Mouse (Mus musculus) hindbrain, embryonic 14.5 days (tissue): ENCODE data around the gene Wnt3. TPM values are rescaled to one million over a fixed set of nuclear protein-coding genes. Genes with fewer than 3 reads are reported as not detected.

Source experiments
- ATAC-seq: fragments of 200-750 bp; cut with Nextera tagmentation; 2 replicates; pipeline ENCODE4 v1.8.0; 2017; ENCODE audit warnings: moderate number of reproducible peaks, mild to moderate bottlenecking, moderate TSS enrichment, moderate library complexity; ENCODE audit not compliant: low FRiP score
- DNase-seq: peaks from one replicate; pipeline ENCODE4 v3.0.0-alpha.2; 2015; ENCODE audit warnings: low spot score
- H3K27ac ChIP-seq: fragments of 300-500 bp; sonication (generic); 2 replicates; pipeline ENCODE4 v1.5.1; 2014; ENCODE audit warnings: mild to moderate bottlenecking, moderate library complexity
- H3K27me3 ChIP-seq: fragments of 300-500 bp; sonication (generic); 2 replicates; pipeline ENCODE4 v1.6.1; 2014; ENCODE audit warnings: mild to moderate bottlenecking, low read length, mixed read lengths; ENCODE audit not compliant: control insufficient read depth, insufficient read depth
- H3K36me3 ChIP-seq: fragments of 300-500 bp; sonication (generic); replicated peaks from 2 replicates; pipeline ENCODE4 v1.6.1; 2014; ENCODE audit not compliant: control insufficient read depth, insufficient read depth
- H3K4me1 ChIP-seq: fragments of 300-500 bp; sonication (generic); replicated peaks from 2 replicates; pipeline ENCODE4 v1.6.1; 2014; ENCODE audit warnings: antibody characterized with exemption, low read length, mixed read lengths; ENCODE audit not compliant: control insufficient read depth, insufficient read depth
- H3K4me2 ChIP-seq: fragments of 300-500 bp; sonication (generic); replicated peaks from 2 replicates; pipeline ENCODE4 v1.6.1; 2014; ENCODE audit warnings: mild to moderate bottlenecking, moderate library complexity
- H3K4me3 ChIP-seq: fragments of 300-500 bp; sonication (generic); replicated peaks from 2 replicates; pipeline ENCODE4 v1.5.1; 2014; ENCODE audit warnings: mild to moderate bottlenecking, low read length
- H3K9ac ChIP-seq: fragments of 300-500 bp; sonication (generic); 2 replicates; pipeline ENCODE4 v1.6.1; 2014
- H3K9me3 ChIP-seq: fragments of 300-500 bp; sonication (generic); 2 replicates; pipeline ENCODE4 v1.6.1; 2016; ENCODE audit warnings: low read length; ENCODE audit not compliant: control insufficient read depth
- WGBS: fragments of 180-500 bp; shearing (Covaris S2); extraction: QIAGEN DNeasy Blood & Tissue Kit; methylation state at CpG from one replicate; pipeline ENCODE4 v1.1.7; 2014; 5-methylcytosine and 5-hydroxymethylcytosine counted together
- polyA plus RNA-seq: library from polyadenylated mRNA; unstranded; fragments of >200 nt; fragmentation: Nextera tagmentation; extraction: Ambion mirVana; gene quantifications from 2 replicates; pipeline ENCODE4 v1.2.1, GENCODE M21; 2014

Gene Wnt3
- 9.0 and 9.1 TPM in 2 replicates for polyA plus RNA-seq

DNA sequence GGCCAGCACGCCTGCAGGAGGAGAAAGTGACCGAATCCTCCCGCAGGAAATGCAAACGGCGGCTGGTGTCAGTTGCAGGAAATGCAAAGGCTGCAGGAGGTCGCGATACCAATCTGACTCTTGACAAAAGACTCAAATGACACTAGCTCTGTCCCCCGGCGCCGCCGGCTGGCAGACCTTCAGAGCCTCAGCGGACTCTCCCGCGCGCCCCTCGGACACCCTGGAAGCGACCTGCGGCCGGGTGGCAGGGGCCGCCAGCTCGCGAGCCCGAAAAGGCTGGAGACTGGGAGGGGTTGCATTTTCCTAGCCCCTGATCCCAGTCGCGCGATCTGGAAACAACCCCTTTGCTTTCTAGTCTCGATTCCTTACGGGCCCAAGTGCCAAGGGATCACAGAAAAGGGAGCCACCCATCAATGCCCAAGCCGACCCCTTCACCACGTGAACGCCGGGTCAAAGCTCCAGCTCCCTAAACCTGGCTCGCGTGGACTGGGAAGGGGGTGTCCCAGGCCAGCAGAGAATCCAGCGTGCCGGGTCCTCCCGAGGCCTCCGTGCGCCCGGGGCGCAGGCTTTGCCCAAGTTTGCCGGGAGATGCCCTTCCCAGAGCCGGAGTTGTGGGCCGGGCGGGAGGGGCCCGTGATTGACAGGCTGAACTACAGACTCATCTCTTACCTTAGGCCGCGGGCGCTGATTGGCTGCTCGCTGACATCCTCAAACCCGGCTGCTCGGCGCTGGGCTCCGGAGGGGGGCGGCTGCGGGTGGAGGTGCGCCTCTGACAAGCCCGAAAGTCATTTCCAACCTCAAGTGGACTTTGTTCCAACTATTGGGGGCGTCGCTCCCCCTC lies at the start of gene Wnt3:
TSS of gene Wnt3 (plus strand) at position 764 of the 841 bp plus-strand sequence.
- ATAC-seq (peak; percentile 64; the same call in 1 of the 2 replicates), DNase-seq (peak; percentile 40)
- Histone ChIP-seq H3K9ac (peak within 1 kb of the TSS; percentile 57), H3K4me2 (peak within 1 kb of the TSS; percentile 78), H3K27me3 (peaks cover 71% of the 10 kb centered on the region), H3K36me3 (no peaks in the 10 kb centered on the region), H3K27ac (0 out of 2 replicates have a peak within 1 kb of the TSS, but pooled peaks have one; percentile 7), H3K9me3 (no peaks in the 10 kb centered on the region), H3K4me3 (peak within 1 kb of the TSS; percentile 39), H3K4me1 (peaks cover 35% of the 10 kb centered on the region)
- WGBS = under 1% methylated on average over 60 of the region's 60 CpGs

DNA sequence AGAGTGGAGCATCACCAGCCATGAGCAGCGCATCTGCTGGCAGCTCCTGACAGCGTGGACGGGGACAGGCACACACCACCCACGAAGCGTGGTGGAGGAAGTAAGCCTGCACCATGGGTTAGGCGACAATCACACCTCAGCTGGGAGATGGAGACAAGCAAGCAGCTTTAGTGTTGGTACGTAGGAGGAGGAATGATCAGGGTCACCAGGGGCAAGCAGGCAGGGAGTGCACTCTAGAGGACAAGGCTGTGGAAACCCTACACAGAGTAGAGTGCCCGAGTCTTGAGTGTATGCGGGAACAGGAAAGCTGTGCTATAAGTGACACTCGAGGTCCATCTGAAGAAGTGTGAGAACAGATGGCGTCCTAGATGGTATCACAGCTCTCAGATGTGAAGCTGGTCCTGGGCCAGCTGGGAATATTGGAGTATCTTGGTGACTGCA lies 49.6 kb upstream of the Wnt3 start:
- no peak overlapping the region for H3K9ac ChIP-seq
- ATAC-seq (no peak), DNase-seq (no peak)
- no peaks in the 10 kb centered on the region for H3K9me3 ChIP-seq
- no peak overlapping the region for H3K4me2 ChIP-seq
- H3K27ac ChIP-seq = no peak overlapping the region
- no peaks in the 10 kb centered on the region for H3K36me3 ChIP-seq
- H3K27me3 ChIP-seq = no peaks in the 10 kb centered on the region
- peaks cover 12% of the 10 kb centered on the region; the same call in 1 of the 2 replicates for H3K4me1 ChIP-seq
- no peak overlapping the region for H3K4me3 ChIP-seq
- WGBS = 74% methylated on average over 11 of the region's 11 CpGs

DNA sequence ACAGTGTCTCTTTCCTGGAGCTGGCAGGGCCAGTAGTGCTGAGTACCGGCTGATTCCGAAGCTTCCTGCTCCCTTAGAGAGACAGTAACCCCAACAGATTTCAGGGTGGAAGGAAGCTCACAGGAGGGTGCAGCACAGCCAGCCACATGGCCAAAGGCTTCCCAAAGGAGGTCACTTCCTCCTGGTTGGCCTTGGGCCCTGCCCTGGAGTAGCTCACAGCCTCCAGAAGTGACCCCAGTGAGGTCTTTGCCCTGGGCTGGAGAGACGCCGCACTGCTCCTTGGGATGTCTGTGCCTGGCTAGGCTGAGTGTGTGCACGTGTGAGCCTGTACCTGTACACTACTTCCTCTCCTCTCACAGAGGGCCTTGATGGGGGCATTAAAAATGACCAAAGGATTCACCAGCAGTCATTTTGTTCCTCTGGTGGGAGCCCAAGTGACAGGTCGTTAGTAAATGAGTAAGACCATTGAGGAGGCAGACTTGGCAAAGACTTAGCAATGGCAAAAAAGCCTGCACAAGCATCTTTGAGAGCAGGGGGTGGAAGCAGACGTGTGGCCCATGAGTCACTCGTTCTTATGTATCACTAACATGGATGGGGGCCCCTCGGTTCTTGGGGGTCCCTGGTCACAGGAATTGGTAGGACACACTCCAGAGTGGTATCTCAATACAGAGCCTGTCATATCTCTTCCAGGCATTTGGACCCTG lies 44.5 kb upstream of the Wnt3 start:
- WGBS = 80% methylated on average over 9 of the region's 9 CpGs
- no peak for DNase-seq
- Histone ChIP-seq H3K4me1 (no peaks in the 10 kb centered on the region), H3K27me3 (no peaks in the 10 kb centered on the region), H3K4me3 (no peak overlapping the region), H3K36me3 (no peaks in the 10 kb centered on the region), H3K27ac (no peak overlapping the region), H3K4me2 (no peak overlapping the region), H3K9me3 (no peaks in the 10 kb centered on the region), H3K9ac (no peak overlapping the region)
- no peak for ATAC-seq

DNA sequence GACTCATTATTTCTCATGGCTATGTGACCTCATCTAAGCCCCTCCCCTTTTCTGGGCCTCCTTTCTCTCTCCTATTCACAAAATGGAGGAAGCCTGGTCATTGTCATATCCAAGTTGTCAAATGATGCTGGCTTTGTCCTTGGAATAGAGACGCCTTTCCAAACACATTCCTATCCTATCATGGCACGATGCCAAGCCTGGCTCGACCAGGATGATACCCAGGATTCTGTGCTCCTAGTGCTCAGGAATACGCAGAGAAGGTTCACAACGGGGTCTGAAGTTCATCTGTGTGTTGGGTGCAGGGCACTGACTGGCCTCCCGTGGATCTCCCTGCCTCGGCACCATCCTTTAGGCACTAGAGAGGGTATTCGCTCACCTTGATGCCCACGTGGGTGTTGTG lies 42.4 kb upstream of the Wnt3 start:
- Histone ChIP-seq H3K4me3 (no peak overlapping the region), H3K27ac (no peak overlapping the region), H3K4me1 (no peaks in the 10 kb centered on the region), H3K4me2 (no peak overlapping the region), H3K9ac (no peak overlapping the region), H3K9me3 (no peaks in the 10 kb centered on the region), H3K27me3 (no peaks in the 10 kb centered on the region), H3K36me3 (no peaks in the 10 kb centered on the region)
- ATAC-seq (no peak), DNase-seq (no peak)
- 81% methylated on average over 9 of the region's 9 CpGs for WGBS

DNA sequence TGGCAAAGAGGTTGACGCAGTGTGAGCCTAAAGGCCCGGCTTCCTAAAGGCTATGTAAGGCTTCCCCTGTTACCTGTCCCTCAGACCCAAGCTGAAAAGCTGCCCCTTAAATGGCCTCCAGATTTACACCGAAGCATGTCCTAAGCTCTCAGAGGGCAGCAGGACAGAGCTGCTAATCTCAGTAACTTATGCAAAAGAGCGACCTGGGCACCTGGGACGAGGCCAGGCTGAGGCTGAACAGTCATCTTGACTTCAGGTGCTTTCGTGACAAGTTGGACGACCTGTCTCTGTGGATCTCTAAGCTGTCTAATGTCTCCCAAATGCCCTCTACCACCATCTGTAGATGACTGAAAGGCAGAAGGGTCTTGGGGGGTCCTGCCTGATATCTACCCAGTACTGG lies 41.6 kb upstream of the Wnt3 start:
- Histone ChIP-seq H3K4me2 (no peak overlapping the region), H3K27me3 (no peaks in the 10 kb centered on the region), H3K36me3 (no peaks in the 10 kb centered on the region), H3K4me1 (no peaks in the 10 kb centered on the region), H3K27ac (no peak overlapping the region), H3K9ac (no peak overlapping the region), H3K4me3 (no peak overlapping the region), H3K9me3 (no peaks in the 10 kb centered on the region)
- ATAC-seq (no peak), DNase-seq (no peak)
- 81% methylated on average over 7 of the region's 7 CpGs for WGBS

DNA sequence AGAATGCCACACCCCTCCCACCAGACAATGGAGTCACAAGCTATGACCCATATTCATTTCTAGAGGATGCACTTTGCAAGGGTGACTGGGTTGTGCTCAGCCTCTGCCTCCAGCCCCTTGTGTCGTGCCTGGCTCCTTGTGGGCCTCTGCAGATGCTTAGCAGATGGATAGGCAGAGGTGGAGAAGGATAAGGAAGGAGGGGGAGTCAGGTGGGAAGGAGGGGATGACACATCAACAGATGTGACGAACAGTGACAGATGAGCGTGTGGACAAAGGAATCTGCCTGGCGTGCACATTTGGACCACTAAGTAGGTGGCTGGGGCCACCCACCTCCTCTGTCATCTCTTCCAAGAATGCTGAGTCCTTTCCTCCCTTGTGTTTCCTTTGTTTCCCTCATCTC lies 40.9 kb upstream of the Wnt3 start:
- Histone ChIP-seq H3K36me3 (no peaks in the 10 kb centered on the region), H3K4me3 (no peak overlapping the region), H3K9me3 (no peaks in the 10 kb centered on the region), H3K4me2 (no peak overlapping the region), H3K27ac (no peak overlapping the region), H3K9ac (no peak overlapping the region), H3K4me1 (no peaks in the 10 kb centered on the region), H3K27me3 (no peaks in the 10 kb centered on the region)
- no peak for DNase-seq
- WGBS = 43% methylated on average over 4 of the region's 4 CpGs
- no peak for ATAC-seq

DNA sequence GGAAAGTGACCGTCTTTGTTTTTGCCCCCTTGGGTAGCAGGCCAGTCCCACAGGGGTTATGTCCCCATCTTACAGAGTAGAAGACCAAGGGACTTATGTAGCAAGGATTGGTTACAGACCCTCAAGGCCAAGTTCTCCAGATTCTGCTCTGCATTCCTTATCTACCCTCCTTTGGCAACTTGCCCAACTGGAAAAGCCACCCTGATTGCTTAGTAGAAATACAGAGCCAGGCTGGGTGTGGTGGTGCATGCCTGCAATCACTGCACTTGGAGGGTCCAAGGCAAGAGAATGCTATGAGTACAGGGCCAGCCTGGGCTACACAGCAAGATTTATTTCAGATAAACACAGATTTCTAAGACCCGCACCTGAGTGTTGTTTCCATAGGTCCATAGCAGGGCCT lies 40.0 kb upstream of the Wnt3 start:
- Histone ChIP-seq H3K4me2 (no peak overlapping the region), H3K27ac (no peak overlapping the region), H3K9ac (no peak overlapping the region), H3K9me3 (no peaks in the 10 kb centered on the region), H3K36me3 (no peaks in the 10 kb centered on the region), H3K4me3 (no peak overlapping the region), H3K4me1 (no peaks in the 10 kb centered on the region), H3K27me3 (no peaks in the 10 kb centered on the region)
- 93% methylated on average over 2 of the region's 2 CpGs for WGBS
- ATAC-seq (no peak), DNase-seq (no peak)

DNA sequence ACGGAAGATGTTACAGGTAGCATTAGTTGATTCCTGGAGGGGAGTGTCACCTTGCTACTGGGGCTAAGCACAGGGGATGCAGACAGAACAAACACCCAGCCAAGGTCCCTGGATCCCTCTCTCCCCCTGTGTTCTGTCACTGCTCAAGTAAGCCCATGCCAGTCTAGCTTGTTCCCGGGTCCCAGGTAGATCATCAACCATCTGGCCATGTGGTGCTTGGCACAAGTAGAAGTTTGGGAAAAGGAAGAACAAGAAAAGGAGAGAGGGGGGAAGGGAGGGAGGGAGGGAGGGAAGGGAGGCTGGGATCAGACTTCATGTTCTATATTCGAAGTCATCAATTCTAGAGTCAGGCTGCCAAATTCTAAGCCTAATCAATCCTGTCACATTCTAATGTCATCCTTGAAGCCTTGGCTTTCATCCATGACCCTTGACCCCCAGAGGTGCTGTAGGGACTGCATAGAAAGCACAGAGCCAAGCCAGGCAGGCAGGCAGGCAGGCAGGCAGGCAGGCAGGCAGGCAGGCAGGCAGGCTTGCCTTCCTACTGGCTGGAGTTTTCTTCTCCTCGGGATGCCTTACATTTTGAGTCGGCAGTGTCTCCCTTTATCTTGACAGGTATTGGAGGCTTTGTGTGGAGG lies 39.4 kb upstream of the Wnt3 start:
- Histone ChIP-seq H3K4me1 (no peaks in the 10 kb centered on the region), H3K4me2 (no peak overlapping the region), H3K27ac (no peak overlapping the region), H3K27me3 (no peaks in the 10 kb centered on the region), H3K9ac (no peak overlapping the region), H3K36me3 (no peaks in the 10 kb centered on the region), H3K4me3 (no peak overlapping the region), H3K9me3 (no peaks in the 10 kb centered on the region)
- ATAC-seq (no peak), DNase-seq (no peak)
- 76% methylated on average over 5 of the region's 5 CpGs for WGBS
